Mouse (Mus musculus) layer of hippocampus, adult 2 months (tissue): ENCODE measurements around the gene Trak1. TPM values are rescaled to one million over a fixed set of nuclear protein-coding genes. Genes with fewer than 3 reads are reported as not detected.

Experiments
- DNase-seq, 2 experiments: peaks; one replicate each; pipeline ENCODE4 v3.0.0; 2022; ENCODE audit warnings: low spot score in 2 of 2
- H3K27ac ChIP-seq: fragments of 200-600 bp; 2 replicates; pipeline ENCODE4 v1.8.1; 2022
- H3K4me3 ChIP-seq: fragments of 200-600 bp; 2 replicates; pipeline ENCODE4 v1.8.1; 2022; ENCODE audit warnings: mild to moderate bottlenecking
- CTCF ChIP-seq: fragments of 200-600 bp; conservative IDR thresholded peaks from 2 replicates; pipeline ENCODE4 v1.8.1; 2022; ENCODE audit warnings: antibody characterized with exemption, mild to moderate bottlenecking, moderate library complexity
- total RNA-seq, 2 experiments: library from RNA; stranded (reverse); gene quantifications; 2 replicates each; pipeline ENCODE4 v1.2.3; 2021

Trak1 gene
- total RNA-seq, 2 experiments from 2014 or later = 255 to 260 TPM

GRCm38 (mm10) chr9:121374864-121375255 lies 77.6 kb downstream of the Trak1 start:
- no peak for TF ChIP-seq CTCF
- no peak for DNase-seq
- H3K4me3 ChIP-seq = no peak overlapping the region

DNA sequence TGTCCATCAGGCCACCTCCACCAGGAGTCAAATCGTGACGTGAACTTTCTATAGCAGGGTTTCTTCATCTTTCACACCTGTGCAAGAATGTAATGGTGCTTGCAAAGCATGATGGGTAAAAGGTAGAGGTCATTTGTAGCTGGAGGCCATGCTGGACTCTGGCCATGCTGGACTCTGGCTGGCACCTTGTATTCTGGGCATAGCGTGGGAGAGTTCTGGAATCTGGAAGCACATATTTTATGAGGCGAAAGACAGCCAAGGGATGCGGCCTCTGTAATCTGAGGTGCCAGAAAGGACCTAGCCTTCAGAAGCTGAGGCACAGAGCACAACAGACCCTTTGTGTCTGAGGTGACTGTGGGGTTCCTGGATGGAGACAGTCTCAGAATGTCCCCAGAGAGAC lies 78.8 kb downstream of the Trak1 start:
- DNase-seq = no peak
- H3K4me3 ChIP-seq = no peak overlapping the region
- H3K27ac ChIP-seq = no peak overlapping the region
- no peak for TF ChIP-seq CTCF

More at GRCm38 (mm10) chr9:121374864-121375255, 77.6 kb downstream of the Trak1 start:
- no peak overlapping the region for H3K27ac ChIP-seq

DNA sequence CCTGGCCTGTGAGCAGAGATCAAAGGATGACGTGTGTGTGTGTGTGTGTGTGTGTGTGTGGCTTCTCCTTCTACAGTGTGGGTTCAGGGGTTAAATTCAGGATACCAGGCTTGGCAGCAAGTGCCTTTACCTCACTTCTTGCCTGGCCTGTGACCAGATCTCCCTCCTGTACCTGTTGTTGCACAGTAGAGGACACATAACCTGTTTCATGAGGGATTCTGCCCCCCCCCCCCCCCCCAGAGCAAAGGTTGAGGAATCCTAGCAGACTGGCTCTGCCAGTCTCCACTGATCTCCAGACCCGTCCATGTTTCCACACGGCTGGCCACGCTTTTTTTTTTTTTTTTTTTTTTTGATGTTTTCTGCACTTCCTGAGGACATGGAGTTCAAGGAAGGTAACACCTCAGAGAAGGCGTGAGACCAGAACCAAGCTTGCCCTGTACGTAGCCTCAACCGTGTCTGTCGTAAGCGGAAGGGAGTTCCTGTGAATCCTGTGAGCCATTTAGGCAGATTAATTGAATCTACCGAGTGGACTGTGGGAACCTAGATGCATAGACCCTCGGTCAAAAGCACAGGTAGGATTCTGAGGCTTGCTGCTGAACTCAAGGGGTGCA lies 83.1 kb downstream of the Trak1 start:
- no peak for DNase-seq
- no peak for TF ChIP-seq CTCF
- Histone ChIP-seq H3K4me3 (no peak overlapping the region), H3K27ac (no peak overlapping the region)

GRCm38 (mm10) chr9:121381678-121382297 lies 84.5 kb downstream of the Trak1 start:
- Histone ChIP-seq H3K27ac (peak overlapping the region; percentile 94), H3K4me3 (peak overlapping the region; percentile 52)
- no peak for DNase-seq
- TF ChIP-seq CTCF = no peak

DNA sequence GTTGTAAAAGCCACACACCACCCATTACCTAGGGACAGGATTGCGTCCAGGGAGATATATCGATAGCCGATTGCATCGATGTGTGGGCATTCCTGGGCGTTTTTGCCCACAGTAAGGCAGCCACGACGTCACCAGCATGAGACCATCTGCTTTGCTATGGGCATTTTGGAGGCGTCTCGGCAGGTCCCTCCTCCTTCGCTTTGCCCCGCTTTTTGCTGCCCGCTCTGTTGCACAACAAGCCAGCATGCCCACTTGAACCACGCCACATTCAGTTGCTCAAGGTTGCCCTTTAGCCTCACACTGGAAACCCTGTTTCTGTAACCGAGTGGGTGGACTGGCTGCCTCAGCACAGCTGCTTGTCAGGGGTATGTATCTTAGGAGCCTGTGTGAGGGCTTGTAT lies 85.3 kb downstream of the Trak1 start:
- no peak for TF ChIP-seq CTCF
- H3K27ac ChIP-seq = peak overlapping the region; percentile 94
- H3K4me3 ChIP-seq = peak overlapping the region; percentile 52
- DNase-seq = peak; percentile 75 to 82

GRCm38 (mm10) chr9:121383180-121383586 lies 85.9 kb downstream of the Trak1 start:
- TF ChIP-seq CTCF = no peak
- Histone ChIP-seq H3K27ac (peak overlapping the region; percentile 94), H3K4me3 (peak overlapping the region; percentile 52)
- peak; percentile 80 to 88 for DNase-seq

DNA sequence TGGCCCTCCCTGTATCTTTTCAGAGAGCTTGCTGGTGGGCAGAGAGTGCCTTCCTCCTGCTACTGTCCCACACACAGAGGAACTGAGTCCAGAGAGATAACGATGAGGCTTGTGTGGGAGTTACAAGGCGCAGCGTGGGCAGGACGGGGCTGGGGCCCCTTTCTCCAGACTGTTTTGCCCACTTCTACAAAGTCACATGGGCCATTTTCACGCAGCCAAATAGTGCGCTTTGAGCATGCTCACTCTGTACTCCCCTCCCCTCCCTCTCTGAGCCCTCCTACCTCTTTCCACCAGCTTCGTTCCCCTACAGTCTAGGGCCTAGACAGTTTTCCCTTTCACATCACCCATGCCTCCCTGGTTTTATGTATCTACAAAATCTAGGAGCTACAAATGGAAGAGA lies 87.3 kb downstream of the Trak1 start:
- DNase-seq = no peak
- H3K27ac ChIP-seq = peak overlapping the region; percentile 94
- H3K4me3 ChIP-seq = peak overlapping the region; percentile 55
- no peak for TF ChIP-seq CTCF

- DNase-seq = peak; percentile 87 to 94
- peak overlapping the region; percentile 55 for H3K4me3 ChIP-seq
- H3K27ac ChIP-seq = peak overlapping the region; percentile 94
- peak; percentile 99; the same call in 1 of the 2 replicates for TF ChIP-seq CTCF
These were observed 87.9 kb downstream of the Trak1 start for GRCm38 (mm10) chr9:121385091-121385748.

DNA sequence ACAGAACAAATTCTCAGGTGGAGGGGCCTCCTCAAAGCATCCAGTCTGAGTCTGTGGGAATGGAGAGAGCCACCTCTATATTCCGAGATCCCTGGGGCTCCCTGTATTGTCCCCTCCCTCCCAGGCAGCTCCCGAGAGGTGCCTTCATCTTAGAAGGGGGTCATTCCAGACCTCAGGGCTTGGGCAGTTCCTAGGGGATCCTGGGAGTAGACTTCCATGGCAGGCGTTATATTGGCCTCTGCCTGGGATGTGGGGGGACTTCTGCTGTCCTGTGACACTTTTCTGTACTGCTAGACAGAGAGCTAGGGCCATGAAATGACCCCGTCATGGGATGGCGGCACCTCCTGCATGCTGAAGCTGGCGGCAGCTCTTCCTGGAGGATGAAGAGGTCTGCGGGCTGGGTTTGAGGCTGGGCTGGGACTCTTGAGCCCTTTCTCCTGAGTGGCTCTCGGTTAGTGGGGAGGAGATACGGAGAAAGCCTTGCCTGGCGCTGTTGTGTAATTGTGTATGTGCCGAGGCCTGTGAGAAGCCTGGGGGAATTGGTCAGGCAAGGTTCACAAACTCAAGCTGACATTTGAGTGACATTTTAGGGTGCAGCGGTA lies 88.5 kb downstream of the Trak1 start:
- H3K27ac ChIP-seq = peak overlapping the region; percentile 94
- peak overlapping the region; percentile 44 for H3K4me3 ChIP-seq
- DNase-seq = no peak
- TF ChIP-seq CTCF = no peak

GRCm38 (mm10) chr9:121387539-121388272 lies 90.4 kb downstream of the Trak1 start:
- peak overlapping the region; percentile 94 for H3K27ac ChIP-seq
- H3K4me3 ChIP-seq = peak overlapping the region; percentile 33; the same call in 1 of the 2 replicates
- TF ChIP-seq CTCF = no peak
- DNase-seq = peak; percentile 81 to 89

DNA sequence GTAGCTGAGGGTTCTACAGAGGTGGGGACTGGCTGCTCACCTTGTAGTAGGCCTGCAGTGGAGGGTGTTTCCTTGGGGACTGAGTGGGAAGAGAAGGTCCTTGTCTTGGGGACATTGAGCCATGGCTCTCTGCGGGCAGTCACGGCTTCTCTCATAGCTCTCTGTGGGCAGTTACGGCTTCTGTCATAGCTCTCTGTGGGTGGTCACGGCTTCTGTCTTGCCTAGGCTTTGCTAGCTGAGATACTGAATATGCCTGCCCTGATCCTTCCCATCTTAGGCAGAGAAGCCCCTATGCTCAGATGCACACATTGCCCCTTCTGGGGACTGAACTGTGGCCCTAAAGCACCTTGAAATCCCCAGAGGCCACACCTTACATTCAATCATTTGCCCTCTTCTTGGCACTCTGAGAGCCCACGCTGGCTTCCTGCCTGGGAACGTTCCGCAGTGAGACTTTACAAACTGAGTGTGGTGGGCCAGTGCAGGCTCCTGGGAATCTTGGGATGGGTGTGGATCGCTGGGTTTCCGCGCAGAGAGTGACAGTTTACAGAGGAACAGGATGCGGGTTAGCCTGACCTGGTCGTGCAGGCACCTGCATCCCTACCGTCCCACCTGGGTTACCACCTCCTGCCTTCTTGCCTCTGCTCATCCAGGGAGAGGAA lies 91.1 kb downstream of the Trak1 start:
- DNase-seq = no peak
- TF ChIP-seq CTCF = no peak
- Histone ChIP-seq H3K4me3 (peak overlapping the region; percentile 33; the same call in 1 of the 2 replicates), H3K27ac (peak overlapping the region; percentile 94)

DNA sequence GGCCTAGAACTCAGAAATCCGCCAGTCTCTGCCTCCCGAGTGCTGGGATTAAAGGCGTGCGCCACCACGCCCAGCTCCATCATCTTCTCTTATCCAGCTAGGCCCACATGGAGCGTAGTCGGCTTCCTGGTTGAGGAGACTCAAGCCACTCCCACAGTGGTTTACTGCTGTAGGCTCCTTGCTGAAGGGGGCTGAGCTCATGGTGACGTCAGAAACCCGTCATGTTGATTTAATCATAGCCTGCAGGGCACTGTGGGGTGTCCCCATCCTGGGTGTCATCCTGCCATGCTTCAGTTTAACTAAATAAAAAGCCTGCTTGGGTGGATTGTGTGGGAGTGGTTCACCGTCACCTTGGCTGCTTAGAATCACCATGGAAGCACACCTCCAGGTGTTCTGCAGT lies 92.0 kb downstream of the Trak1 start:
- no peak for DNase-seq
- H3K4me3 ChIP-seq = no peak overlapping the region
- TF ChIP-seq CTCF = no peak
- peak overlapping the region; percentile 65 for H3K27ac ChIP-seq
